Mouse (Mus musculus): ENCODE measurements at regions not wholly inside any gene's neighbourhood (a gene's known extent, or its start where the extent isn't known, plus 50 kb on each side); places are given as distances from the start of the nearest gene placed in this dataset.

- DNase-seq, result no peak
Measured at GRCm38 (mm10) chr3:77993700-77994099, 1292.6 kb downstream of the Rapgef2 start.

- DNase-seq, result no peak
Measured at GRCm38 (mm10) chr3:77944801-77945200, 1341.5 kb downstream of the Rapgef2 start.

DNA sequence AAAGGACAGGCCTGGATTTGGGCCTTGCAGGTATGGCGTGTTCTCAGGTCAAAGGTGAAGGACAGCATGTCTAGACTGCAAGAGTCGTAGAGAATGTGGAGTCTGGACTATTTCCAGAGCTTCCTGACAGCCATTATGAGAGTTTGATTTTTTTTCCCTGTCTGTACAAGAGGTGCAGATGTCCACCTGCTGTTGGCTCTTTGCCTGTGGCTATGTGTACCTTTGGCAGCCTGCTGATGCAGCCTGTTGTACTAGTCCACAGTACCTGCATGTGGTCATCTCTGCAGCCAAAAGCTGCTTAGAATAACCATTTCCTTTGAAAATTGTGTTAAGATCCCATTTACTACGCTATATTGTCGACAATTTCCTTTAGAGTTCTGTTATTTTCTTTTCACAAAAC is 1389.1 kb downstream of the Rapgef2 start:
- DNase-seq, result peak; percentile 69

GRCm38 (mm10) chr3:77887634-77888033 is 1398.7 kb downstream of the Rapgef2 start:
- DNase-seq, result peak; percentile 8

DNA sequence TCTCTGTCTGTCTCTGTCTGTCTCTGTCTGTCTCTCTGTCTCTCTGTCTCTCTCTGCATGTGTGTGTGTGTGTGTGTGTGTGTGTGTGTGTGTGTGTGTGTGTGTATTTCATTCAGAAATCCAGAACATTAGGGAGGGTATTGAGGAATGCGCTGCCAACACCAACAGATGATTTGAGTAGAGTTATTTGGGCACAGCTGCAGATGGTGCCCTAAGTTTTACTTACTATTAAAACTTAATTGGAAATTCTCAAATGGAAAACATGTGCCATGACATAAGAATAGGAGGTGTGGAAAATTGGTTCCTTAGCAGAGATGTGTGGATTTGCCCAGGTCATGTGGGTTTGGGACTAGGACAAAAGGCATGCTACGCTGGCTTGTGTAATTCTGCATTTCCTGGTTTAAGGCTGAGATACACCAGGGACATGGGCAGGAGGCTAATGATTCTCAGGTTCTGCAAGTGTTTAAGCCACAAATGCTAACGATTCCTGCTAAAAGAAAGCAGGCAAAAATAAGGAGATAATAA is 1437.5 kb downstream of the Rapgef2 start:
- DNase-seq, result no peak

DNA sequence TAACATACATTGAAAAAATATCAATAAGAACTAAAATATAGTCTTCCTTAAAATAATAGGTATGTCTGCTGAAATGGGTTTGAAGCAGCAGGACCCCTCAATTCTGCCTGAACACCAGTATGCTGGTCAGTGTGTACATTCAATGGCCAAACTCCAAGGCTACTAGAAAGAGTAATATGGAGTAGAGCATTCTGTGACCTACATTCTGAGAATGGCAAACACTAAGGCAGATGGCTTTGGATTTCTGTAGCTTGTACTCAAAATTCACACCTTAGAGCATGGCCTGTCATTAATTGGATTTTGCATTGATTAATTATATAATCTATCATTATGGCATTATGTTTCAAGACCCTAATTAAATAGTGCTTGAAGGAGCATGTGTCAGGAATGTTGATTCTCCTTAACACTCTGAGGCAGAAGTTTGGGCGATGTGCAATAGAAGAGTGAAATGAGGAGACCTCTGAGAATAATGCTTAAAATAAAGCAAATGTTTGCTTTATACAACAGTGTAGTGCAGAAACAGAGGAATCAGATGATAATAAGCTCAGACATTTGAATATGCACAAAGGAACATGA is 1454.0 kb downstream of the Rapgef2 start:
- no peak for DNase-seq

DNA sequence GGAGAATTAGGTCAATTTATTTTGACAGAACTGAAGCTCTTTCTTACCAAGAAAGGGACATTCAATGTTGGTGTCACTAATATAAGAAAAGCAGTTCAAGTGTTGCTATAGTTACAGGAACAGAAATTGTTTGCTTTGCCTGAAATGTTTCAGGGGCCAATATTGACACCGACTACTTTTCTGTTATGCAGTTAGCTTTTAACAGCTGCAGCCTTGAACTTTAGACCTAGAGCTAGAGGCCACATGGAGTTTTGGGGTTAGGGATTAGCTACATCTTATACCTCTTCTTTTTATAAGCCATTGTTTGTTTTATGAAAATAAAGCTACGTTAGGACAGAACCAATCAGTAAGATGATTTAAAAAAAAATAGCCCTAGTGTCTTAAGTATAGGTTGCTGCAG is 1454.6 kb downstream of the Rapgef2 start:
- no peak for DNase-seq

GRCm38 (mm10) chr3:77831256-77831655 is 1455.1 kb downstream of the Rapgef2 start:
- no peak for DNase-seq

DNA sequence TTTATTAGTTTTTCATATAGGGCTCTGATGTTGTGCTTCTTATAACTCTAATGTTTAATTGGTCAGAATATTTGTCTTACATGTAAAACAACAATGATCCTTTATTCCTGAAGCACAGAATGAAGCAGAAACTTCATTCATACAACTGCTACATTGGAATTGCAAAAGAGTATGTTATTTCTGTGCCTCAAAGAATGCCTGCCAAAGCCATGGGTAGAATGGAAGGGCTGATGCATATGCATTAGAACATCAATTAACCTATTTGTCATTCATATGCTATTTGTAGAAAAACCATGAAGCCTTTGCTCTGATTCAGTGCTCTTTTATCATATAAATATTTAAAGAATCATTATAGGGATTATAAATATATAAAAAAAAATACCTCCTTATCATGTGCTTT is 1456.1 kb downstream of the Rapgef2 start:
- DNase-seq, result no peak

- DNase-seq, result no peak
Measured at GRCm38 (mm10) chr3:77800776-77801175, 1485.5 kb downstream of the Rapgef2 start.

- no peak for DNase-seq
Measured at GRCm38 (mm10) chr3:77781783-77782182, 1504.5 kb downstream of the Rapgef2 start.

GRCm38 (mm10) chr3:77781332-77781731 is 1505.0 kb downstream of the Rapgef2 start:
- DNase-seq, result peak; percentile 48

DNA sequence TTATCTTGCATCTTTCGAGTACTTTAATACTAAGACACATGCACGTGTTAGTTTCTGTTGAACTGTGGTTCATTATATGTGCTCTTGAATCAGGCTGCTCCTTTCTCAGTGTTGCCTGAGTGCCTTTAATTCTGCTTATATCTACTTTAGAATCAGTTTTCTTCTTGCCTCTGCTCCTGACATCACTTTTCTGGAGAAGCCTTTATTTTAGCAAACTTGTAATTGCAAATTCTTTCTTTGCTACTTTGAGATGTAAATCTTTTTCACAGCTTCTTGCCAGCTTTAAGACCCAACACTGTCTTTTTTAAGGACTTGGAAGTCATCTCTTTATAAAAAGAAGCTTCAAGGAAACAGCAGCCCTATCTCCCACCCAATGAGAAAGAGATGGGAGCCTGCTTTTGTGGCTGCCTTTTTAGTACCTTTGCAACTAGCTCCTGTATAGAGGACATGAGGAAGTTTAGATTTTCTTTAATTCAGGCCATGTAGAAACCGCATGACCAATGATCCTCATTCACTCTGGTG is 1527.4 kb downstream of the Rapgef2 start:
- no peak for DNase-seq

DNA sequence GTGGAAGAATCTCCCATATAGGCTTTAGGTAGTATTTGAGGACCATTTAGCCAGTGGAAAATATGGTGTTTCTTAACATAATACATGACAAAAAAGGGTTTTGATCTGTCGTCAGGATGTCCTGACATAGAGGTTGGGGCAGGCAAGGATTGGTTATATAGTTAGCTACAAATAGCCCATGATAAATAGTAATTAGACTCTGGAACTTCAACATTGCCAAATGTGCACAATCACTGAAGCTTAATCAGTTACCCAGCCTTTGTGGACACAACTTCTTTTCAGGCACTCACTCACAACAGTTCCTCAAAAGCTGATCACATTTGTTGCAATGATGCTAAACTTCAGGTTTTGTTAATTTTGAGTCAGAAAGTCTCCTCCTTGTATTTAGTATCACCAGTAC is 1528.0 kb downstream of the Rapgef2 start:
- no peak for DNase-seq

GRCm38 (mm10) chr3:77742146-77742545 is 1544.2 kb downstream of the Rapgef2 start:
- DNase-seq, result no peak

- DNase-seq, result no peak
Measured at GRCm38 (mm10) chr3:77717840-77718239, 1568.5 kb downstream of the Rapgef2 start.

- no peak for DNase-seq
Measured at GRCm38 (mm10) chr3:77695571-77695970, 1590.7 kb downstream of the Rapgef2 start.

- DNase-seq, result peak; percentile 63
Measured at GRCm38 (mm10) chr3:77666366-77666765, 1592.3 kb downstream of the Fstl5 start.

GRCm38 (mm10) chr3:77653881-77654280 is 1579.8 kb downstream of the Fstl5 start:
- DNase-seq, result no peak

All from cerebellum, adult 8-10 months (tissue).